Mouse (Mus musculus) liver, embryonic 14.5 days (tissue): ENCODE results near the gene Trim2.

Experiments
- CTCF ChIP-seq: IDR thresholded peaks from 2 replicates; pipeline ENCODE4 v1.5.1; 2016; ENCODE audit warnings: antibody characterized with exemption, low read depth, control low read depth
- EP300 ChIP-seq: IDR thresholded peaks from 2 replicates; pipeline ENCODE4 v1.6.1; 2016; ENCODE audit warnings: antibody characterized with exemption, low read depth

DNA sequence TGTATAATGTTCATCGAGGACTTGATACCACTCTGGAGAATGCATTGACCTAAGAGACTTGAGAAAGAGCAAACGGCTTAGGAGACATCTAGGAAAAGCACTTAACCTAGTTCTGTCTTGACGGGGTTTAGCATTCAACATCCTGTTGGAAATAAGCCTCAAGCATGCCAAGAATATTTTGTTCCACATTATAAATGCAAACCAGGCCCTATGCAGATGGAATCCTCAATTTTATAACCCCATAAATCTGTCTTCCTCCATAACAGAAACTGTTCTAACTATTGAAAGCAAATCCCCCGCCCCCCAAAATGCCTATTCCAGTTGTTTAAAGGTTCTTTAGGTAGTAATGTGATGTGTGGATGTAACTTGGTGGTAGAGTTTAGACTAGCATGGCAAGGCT, 55.0 kb downstream of the Trim2 start:
- TF ChIP-seq EP300: no peak
- TF ChIP-seq CTCF: no peak
